Mouse (Mus musculus): ENCODE data around the gene Pcbp4.

Gene Pcbp4

DNA sequence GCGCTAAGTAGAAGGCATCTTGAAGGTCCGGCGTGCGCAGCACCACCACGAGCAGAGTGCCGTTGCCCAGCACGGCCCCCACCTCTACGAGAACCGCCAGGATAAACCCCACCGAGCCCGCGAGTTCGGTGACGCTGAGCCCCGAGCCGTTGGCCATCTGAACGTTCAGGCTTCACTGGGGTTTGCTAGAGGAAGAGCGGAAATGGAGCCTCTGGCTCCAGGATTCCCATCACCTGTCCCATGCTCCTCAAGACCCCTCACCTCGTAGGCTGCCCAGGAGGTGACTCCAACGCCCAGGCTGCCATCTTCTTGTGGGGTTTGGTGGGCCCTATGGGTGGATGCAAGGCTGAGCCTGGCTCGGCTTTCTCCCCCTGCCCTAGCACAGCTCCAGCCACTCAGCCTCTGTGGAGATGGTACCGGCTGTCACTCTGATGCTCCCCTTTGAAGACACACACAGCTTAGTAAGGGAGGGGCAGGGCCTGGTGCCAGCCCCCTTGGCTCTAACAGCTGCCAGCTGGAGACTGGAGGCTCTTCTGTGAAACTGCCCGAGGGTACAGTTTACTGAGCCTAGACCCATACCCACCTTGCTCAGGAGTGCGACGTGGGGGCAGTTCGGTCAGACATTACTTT is 12.6 kb downstream of the Pcbp4 start, which contains the start of gene Gpr62:
Gene Gpr62 (minus strand): TSS at position 368 of the 630 bp plus-strand sequence.
- DNase-seq: no peak

DNA sequence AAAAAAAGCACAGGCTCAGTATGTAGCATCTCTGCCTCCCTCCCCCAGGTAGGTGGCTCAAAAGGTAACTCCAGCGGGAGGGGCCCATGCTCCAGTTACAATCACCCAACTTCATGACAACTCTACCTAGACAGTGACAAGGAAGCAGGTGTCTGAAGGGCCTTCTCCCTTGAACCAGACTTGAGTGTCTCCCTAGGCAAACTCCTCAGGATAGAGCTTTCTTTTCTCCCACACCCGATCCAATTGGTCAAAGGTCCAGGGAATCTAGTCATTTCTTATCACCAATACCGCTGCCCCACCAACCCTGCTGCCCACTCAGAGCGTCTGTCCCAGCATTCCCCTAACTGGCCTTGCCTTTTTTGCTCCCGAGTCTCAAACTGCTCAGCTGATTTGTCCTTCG is 13.6 kb downstream of the Pcbp4 start:
- DNase-seq: no peak

DNA sequence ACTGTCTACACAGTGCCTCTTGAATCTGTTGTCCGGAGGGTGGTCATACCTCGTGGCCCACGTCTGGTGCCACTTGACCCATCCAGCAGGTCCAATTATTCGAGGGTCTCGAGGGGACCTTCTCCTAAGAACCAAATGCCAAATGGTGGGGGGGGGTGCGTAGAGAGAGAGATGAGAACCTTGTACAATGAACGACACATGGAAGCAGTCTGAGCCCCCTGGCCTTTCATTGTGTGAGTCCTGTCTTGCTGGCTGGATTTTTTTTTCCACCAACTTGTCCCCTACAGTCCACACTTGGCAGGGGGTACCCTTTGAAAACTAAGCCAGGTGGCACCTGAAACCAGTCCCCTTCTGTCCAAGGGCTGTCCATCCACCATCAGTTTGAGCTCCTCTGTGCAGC is 14.7 kb downstream of the Pcbp4 start:
- DNase-seq: no peak

DNA sequence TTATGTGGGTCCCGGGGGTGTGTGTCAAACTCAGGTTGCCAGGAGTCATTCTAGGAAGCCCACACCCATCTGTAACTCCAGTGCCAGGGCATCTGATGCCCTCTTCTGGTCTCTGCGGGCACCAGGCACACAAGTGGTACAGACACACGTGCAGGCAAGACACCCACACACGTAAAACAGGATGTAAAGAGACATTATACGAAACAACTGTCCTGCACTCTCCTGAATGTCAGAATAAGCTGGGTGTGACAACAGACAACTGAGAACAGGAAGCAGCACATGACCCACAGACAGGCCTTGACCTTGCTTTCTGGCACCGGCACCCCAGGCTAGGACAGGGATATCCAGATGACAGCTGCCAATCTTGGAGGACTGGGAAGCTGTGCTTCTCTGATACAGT is 16.2 kb downstream of the Pcbp4 start:
- no peak for DNase-seq

DNA sequence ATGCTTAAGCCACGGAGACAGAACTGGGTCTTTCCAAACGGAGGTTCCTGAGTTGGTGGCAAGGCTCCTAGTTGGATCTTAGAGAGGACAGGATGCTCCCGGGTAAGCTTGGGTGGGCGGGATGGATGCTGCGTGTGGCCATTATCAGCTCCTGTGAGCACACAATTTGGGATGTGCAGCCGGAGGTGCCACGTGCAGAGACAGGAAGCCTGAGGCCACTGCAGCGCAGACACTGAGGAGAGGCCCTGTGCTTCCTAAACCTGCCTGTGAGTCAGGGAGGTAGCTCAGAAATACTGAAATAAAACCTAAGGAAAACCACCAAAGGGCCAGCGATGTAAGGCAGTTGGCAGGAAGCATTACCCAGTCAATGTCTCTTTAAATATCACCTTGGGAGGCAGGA is 16.7 kb downstream of the Pcbp4 start:
- DNase-seq: no peak

DNA sequence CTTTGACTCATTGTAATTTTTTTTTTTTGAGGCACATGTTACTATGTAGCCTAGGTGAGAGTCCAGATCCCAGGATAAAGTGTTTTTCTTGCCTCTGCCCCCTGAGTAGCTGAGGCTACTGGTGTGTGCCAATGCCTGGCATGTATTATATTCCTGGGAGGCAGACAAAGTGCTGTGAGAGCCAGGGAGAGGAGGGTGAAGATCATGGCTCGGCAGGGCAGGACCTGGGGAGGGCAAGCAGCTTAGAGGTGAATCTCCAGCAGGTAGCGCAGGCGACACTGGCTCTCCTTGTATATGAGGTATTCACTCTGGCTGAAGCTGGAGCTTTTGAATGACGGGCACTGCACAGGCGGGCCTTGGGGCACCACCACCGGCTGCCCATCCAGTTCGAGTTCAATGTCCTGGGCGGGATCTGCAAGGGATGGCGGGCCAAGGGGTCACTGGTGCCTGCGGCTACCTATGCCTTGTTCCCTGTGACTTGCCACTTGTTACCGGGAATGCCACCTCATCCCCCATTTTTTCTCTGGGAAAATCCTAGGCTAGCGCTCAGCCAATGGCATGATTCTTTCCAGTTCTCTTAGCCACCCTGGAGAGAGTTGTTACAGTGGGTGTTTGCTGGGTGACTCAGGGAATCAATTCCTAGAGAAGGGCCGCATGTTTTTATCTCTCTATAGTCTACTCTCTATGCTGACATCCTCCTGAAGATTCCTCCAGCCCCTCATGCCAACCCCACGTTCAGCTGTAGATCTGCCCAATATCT is 18.1 kb downstream of the Pcbp4 start:
- DNase-seq: peak; percentile 52

DNA sequence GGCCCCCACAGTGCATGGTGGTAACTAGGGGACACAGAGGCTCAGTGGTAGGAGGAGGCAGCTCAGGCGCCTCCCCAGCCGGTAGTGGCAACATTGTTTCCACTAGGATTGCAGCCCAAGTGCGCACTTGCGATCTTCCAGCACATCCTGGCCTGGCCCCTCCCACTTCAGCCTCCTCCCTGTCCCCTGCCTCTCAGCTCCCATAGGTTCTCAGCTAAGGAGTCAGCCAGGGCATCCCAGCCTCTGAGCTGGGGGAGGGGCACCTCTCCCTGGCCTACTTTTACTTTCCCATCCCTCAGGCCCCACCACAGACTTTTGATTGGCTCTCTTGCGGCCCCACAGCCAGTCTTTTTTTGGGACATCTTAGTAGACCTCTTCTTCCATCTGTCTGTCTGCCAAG is 18.8 kb downstream of the Pcbp4 start:
- peak; percentile 78 for DNase-seq

DNA sequence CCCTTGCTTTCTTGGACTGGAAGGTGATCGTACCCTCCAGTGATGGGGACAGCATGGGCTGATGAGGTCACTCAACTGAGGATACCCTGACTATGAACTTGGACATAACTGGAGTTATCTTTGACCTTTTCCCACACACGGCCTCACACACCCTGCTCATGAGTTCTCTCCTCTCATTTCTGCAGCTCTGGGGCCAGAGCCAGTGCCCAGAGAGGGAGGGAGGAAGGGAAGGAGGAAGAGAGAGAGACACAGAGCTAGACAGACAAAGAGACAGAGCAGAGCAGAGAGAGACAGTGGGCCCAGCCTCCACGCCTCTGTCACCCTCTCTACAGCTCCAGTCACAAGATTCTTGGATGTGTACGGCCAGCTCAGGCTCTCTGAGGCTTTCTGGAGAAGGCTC is 19.2 kb downstream of the Pcbp4 start:
- peak; percentile 44 for DNase-seq

DNA sequence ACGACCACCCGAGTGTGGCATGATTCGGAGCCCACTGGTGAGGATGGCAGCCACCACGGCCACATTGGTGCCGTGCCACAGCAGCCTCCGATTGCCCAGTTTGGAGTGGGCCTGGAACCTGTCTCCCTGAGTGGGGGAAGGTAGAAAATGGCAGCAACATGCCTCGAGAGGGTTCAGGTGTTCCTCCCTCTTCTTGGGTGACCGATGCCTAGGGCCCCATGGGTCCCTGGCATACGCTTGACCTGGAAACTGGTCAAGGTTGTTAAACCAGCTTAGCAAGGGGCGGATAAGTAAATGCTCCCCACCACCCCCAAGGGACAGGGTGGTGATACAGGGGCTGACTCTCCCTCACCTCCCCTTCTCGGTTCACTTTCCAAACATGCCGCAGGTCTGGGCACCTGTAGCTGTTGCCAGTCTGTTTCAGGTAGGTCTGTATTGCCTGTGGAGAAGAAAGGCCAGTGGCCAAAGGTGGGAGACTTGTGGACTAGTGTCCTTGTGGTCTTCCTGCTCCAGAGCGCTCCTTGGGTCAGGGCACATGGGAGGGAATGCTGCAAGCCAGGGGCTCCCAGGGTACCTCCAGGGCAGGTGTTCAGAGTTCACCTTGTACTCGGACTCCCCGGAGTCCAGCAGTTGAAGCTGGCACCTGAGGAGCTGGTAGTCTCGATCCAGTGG is 20.1 kb downstream of the Pcbp4 start:
- DNase-seq: peak; percentile 83

DNA sequence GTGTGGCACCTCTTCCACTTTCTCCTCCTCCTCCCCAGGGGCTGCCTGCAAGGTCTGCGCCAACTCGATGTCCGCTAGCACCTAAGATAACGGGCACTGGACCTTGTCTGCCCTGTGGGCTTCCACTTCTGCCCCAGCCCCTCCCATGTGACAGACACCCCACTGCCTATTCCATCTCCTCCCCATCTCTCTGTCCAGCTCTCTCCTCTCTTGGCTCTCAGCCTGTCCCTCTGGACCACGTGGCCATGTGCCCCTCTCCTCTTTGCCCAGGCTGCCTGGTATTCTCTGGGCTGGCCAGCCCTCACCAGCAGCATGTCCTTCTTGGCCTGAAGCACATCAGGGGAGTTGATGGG is 20.6 kb downstream of the Pcbp4 start:
- DNase-seq: no peak

DNA sequence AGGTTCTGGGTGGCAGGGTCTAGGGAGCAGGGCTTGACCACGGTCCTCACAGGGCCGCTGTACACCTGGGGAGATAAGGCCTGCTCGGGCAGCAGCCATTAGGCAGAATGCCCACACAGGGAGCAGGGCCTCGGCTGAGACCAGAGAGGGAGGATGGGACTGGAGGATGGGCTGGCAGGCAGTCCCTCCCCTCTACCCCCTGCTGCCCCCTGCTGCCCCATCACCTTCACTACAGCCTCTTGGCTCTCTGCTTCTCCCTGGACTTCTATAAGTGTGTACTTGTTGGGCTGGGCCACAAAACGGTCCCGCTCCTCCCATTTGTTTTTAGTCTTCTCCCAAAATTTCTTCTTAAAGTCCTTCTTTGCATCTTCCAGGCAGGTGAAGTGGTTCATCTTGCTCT is 21.4 kb downstream of the Pcbp4 start:
- DNase-seq: peak; percentile 72

DNA sequence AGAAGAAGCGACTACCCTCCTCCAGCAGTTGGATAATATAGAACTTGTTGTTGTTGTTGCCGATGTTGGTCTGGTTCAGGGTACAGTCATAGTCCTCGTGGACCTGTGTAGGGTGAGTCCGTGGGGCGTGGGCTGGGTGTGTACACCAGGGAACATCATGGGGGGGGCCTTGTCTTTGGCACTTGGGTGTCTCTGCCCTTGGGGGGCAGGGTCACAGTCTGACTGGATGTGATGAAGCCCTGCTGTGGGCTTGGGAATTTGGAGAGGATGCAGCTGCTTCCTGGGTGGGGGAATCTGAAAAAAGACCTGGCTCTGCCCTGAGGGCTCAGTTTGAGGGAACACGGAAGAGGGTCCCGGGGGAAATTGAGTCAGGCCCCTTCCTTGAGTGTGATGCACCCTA is 22.0 kb downstream of the Pcbp4 start:
- DNase-seq: no peak

DNA sequence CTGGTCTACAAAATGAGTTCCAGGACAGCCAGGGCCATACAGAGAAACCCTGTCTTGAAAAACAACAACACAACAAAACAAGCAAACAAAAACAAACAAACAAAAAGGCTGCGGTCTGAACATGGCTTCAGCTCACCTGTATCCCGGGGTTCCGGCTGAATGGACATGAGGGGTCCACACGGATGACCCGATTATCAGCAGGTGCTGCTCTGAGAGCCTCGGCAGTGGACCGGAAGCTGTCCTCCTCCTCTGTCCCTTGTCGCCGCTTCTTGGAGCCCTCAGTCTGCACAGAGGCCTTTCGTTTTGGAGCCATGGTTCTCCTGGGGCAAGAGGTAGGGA is 22.5 kb downstream of the Pcbp4 start, which contains the start of gene Rrp9:
Gene Rrp9 (plus strand): TSS at position 301 of the 339 bp plus-strand sequence.
- DNase-seq: peak; percentile 27

DNA sequence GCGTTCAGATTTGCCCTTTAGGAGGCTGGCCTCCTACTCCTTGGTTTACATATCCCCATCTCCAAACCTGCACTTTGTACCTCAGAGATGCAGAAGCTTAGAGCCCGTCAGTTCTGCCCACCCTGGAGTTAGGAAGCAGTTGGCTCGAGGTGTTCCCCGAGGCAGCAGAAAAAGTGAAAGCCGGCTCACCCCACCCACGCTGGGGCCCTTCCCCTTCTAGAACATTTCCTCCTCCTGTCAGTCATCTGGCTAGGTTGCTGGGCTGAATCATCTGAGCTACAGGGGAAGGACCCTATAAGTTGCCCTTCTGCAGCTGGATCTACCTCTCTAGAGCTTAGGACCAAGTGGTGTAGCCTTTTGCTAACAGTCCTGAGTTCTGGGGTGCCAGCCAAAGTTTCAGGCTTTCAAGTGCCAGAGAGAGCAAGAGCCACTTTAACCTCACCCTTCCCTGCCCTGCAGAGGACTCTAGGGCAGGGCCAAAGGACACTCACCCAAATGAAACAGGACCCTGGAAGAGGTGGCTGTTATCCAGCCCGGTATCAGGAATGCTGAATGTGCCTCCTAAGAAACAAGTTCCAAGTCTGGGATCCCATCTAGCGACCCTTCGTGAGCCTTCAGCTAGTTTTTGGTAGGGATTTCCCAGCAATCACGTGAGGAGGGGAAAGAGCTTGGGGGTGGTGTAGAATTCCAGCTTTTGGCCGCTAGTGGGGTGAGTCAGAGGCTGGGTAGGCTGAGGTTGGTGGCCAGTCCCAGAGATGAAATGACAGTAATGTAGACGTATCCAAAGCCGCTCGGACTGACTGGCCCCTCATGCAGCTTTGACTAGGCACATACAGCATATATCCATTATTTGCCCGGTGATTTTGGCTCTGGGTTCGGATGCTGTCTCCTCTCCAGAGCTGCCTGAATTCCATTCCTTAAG is 23.2 kb downstream of the Pcbp4 start:
- DNase-seq: peak; percentile 81

DNA sequence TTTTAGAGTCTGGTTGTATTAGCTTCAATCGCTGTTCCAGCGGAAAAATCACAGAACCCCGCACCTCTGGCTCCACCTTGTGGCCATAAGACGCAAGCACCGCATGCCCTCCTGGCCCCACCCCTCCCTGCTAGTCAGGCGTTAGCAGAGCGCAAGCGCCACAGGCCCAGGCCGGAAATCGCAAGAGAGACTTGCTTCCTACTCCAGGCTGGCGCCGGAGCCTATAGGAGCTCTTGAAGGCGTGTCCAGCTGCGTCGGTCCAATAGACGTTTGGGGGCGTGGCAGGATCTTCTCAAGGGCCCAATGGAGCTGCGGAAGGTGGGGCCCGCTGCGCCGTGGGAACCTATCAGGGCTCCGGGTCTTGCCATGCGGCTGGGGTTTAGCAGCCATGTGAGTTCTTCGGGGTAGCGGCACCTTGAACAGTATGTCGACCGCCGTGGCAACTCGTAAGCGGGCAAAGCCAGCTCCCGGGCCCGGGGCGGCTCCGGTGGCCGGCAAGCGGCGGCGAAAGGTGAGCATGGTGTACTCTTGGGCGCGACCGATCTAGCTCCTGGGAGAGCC is 23.9 kb downstream of the Pcbp4 start, which contains the start of gene Parp3:
Gene Parp3 (minus strand): TSS at position 26 of the 561 bp plus-strand sequence.
- peak; percentile 100 for DNase-seq

DNA sequence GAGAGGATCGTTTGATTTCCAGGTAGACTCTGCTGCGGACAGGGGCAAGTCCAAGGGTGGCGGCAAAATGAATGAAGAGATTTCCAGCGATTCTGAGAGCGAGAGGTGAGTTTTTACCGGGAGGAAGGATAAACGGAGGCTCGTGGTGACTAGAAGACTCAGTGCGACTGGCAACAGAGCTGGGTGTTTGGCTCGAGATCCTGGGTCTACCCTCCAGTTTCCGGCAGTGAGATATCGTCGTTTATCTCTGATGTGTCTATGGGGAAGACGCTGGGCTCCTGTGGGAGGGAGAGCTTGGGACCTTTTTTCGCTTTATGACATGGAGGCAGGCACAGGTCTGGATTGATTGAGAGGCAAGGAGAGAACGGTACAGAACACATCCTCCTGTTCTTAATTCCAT is 24.6 kb downstream of the Pcbp4 start:
- DNase-seq: no peak

DNA sequence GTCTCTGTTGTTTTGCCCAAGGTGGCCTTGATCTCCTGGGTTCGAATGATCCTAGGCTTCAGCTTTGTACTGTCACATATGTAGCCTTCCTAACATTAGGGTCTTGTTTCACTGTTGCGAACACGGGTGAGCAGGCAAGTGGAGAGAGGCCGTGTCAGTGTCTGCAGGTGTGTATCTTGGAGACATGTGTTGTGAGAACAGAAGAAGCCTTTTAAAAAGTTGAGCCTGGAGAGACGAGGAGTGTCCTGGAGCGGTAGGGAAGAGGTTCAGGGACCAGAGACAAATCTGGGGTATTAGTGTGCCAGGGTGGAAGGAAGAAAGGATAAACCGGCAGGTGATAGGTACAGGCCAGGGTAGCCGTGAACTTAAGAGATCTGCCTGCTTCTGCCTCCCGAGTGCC is 25.0 kb downstream of the Pcbp4 start:
- DNase-seq: no peak

DNA sequence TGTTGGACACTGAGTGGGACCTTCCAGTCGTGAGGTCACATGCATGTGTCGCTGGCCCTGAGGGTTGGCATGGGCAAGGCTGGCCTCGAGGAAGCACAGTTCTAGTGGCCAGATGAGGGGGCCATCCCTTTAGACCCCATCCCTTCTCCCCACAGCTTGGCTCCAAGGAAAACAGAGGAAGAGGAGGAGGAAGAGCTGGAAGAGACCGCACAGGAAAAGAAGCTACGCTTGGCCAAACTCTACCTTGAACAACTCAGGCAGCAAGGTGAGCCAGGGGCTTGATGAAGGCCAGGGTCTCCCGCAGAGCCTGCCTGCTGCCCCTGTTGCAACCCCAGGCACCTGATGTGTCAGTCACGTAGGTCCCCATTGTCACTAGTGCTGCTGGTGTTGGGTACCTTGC is 27.4 kb downstream of the Pcbp4 start:
- DNase-seq: no peak

DNA sequence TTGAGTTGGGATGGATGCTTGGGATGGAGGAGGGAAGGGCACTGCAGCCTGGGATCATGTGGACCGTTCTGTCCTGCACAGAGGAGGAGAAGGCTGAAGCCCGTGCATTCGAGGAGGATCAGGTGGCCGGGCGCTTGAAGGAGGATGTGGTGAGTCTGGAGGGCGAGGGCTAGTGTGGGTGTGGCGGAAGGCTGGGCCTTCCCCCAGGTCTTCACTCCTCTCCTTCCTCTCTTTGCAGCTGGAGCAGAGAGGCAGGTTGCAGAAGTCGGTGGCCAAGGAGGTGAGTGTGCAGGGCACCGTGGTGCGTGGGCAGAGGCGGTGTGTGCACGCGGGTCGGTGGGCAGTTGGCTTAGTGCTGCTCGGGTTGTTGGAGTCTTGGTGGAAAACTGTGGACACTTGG is 28.0 kb downstream of the Pcbp4 start:
- DNase-seq: no peak

DNA sequence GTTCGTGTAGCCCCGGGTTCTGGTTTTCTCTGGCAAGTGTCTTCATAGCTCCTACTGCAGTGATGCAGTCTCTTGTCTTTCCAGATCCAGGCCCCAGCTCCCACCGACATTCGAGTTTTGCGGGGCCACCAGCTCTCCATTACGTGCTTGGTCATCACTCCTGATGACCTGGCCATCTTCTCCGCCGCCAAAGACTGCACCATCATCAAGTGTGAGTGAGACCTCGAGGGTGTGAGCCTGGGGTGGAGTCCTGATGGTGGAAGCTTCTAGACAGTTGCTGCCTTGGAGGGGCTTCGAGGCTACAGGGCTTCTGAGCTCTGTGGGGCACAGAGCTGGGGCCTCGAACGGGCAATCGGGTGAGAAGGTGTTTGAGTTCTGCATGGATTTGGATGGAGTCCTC is 28.6 kb downstream of the Pcbp4 start:
- no peak for DNase-seq

DNA sequence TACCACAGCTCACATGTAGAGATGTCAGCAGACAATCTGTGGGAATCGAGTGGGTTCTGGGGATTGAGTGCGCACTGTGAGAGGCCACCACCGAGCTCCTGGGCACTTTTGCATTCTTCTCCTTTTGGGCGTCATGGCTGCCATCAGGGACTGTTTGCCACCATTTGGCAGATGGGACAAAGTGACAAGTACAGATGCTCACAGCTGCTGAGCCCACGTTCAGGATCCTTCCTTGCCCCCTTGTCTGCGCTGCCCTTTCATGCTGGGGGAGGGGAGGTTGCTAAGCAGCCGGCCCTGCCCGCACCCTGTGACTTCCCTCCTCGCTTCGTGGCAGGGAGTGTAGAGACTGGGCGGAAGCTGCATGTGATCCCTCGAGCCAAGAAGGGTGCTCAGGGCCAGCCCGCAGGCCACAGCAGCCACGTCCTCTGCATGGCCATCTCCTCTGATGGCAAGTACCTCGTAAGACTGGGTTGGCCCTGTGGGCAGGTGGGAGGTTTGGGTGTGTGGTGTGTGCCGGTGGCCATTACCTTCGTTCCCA is 29.6 kb downstream of the Pcbp4 start:
- no peak for DNase-seq

DNA sequence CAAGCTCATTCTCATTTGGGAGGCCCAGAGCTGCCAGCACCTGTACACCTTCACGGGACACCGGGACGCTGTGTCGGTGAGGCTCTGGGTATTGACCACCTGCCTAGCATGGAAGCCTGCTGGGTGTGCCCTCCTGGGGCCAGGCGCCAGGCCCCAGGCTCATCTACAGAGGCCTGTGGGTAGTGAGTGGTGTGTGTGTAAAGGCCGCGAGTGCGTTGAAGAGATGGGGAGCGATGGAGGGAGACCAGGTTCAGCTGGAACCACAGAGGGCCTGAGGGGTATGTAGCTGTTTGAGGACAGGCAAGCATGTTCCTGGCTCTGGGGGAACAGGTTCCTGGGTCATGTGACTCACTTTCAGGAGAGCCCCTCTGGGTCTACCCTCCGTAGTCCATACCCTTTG is 30.0 kb downstream of the Pcbp4 start:
- DNase-seq: no peak

Measured in kidney, adult 11 months (tissue).